Mouse (Mus musculus): ENCODE data around the gene Trim16. TPM values are rescaled to one million over a fixed set of nuclear protein-coding genes. Genes with fewer than 3 reads are reported as not detected.

Gene Trim16
- total and polyA plus RNA-seq, 2 experiments from 2014 or later: 4.8 to 4.9 TPM

DNA sequence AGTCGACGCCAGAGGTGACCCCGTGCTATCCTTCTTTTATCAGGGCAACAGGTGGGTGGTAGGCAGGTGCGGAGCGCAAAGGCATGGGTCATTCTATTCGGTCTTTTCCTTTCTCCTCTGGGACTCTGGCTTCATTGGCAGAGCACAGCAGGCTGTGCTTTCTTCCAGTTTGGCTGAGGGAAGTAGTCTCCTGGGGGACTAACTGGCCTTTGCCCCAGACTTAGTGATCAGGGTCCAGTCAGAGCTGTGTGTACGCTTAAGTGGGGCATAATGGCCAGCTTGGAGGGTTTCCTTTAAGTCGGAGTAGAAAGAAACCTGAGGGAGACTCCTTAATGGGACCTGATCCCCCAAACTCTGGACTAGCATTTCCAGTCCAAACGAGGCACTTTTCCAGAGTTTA, 53.4 kb downstream of the Trim16 start:
- WGBS: 76% methylated on average over 9 of the region's 9 CpGs
- Histone ChIP-seq H3K4me1 (ENCODE audit: insufficient read depth) (no peaks in the 10 kb centered on the region), H3K4me2 (ENCODE audit: low read depth) (no peak overlapping the region), H3K36me3 (ENCODE audit: insufficient read depth) (no peaks in the 10 kb centered on the region), H3K4me3 (ENCODE audit: low read depth, low read length) (no peak overlapping the region), H3K27ac (ENCODE audit: low read depth, low read length) (no peak overlapping the region), H3K27me3 (ENCODE audit: insufficient read depth, low read length) (no peaks in the 10 kb centered on the region), H3K9ac (no peak overlapping the region), H3K9me3 (ENCODE audit: low read length) (no peaks in the 10 kb centered on the region)
- ATAC-seq (no peak), DNase-seq (no peak)
- TF ChIP-seq CTCF (IDR thresholded peaks at IDR 0.05; ENCODE audit: low read depth): no peak

- H3K27me3 ChIP-seq (ENCODE audit: insufficient read depth, low read length): no peaks in the 10 kb centered on the region
- no peak overlapping the region for H3K27ac ChIP-seq (ENCODE audit: low read depth, low read length)
- ATAC-seq (no peak), DNase-seq (no peak)
- no peaks in the 10 kb centered on the region for H3K4me1 ChIP-seq (ENCODE audit: insufficient read depth)
- TF ChIP-seq CTCF (IDR thresholded peaks at IDR 0.05; ENCODE audit: low read depth): no peak
- no peaks in the 10 kb centered on the region for H3K9me3 ChIP-seq (ENCODE audit: low read length)
- no peak overlapping the region for H3K4me2 ChIP-seq (ENCODE audit: low read depth)
- no peaks in the 10 kb centered on the region for H3K36me3 ChIP-seq (ENCODE audit: insufficient read depth)
- WGBS: 76% methylated on average over 1 of the region's 1 CpGs
- H3K4me3 ChIP-seq (ENCODE audit: low read depth, low read length): no peak overlapping the region
- no peak overlapping the region for H3K9ac ChIP-seq
Measured at GRCm38 (mm10) chr11:62875696-62876095, 55.7 kb downstream of the Trim16 start.

DNA sequence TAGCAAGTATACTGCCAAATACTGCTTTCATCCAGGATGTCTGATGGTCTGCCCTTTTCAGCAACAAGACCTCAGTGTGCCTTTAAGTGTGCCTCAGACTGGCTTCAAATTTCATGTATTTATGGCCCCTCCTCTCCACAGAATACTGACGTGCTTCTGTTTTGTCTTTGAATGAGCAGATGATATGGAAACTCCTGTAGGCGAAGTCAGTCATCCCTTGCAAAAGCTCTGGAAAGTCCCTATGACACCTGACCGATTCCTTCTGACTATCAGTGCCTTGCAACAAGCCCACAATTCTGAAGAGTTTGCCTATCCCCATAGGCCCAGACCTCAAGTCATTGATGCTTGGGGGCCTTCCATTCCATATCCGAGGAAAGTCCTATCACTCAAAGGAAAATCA, 56.4 kb downstream of the Trim16 start:
- Histone ChIP-seq H3K4me2 (ENCODE audit: low read depth) (no peak overlapping the region), H3K27ac (ENCODE audit: low read depth, low read length) (no peak overlapping the region), H3K4me1 (ENCODE audit: insufficient read depth) (no peaks in the 10 kb centered on the region), H3K27me3 (ENCODE audit: insufficient read depth, low read length) (no peaks in the 10 kb centered on the region), H3K9me3 (ENCODE audit: low read length) (no peaks in the 10 kb centered on the region), H3K4me3 (ENCODE audit: low read depth, low read length) (no peak overlapping the region), H3K9ac (no peak overlapping the region), H3K36me3 (ENCODE audit: insufficient read depth) (no peaks in the 10 kb centered on the region)
- TF ChIP-seq CTCF (IDR thresholded peaks at IDR 0.05; ENCODE audit: low read depth): no peak
- DNase-seq (no peak), ATAC-seq (no peak)
- 89% methylated on average over 4 of the region's 4 CpGs for WGBS

DNA sequence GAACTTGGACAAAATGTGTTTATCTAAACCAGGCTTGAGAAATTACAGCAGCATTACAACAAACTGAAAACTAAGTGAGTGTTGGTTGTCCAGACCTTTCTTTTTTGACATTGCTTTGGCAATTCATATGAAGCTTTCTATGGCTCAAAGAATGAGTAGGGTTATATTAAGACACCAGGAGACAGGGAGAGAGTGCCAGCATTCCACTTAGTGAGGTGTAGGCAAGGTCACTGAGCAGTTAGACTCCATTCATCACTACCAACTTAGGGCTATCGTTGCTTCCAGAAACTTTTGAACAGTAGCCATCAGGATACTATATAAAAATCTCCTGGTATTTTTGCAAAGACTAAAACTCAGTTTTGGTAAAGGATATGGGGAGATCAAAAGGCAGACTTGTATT, 57.4 kb downstream of the Trim16 start:
- no peaks in the 10 kb centered on the region for H3K9me3 ChIP-seq (ENCODE audit: low read length)
- no peaks in the 10 kb centered on the region; the same call in 1 of the 2 replicates for H3K36me3 ChIP-seq (ENCODE audit: insufficient read depth)
- no peaks in the 10 kb centered on the region for H3K27me3 ChIP-seq (ENCODE audit: insufficient read depth, low read length)
- no peak overlapping the region for H3K4me2 ChIP-seq (ENCODE audit: low read depth)
- ATAC-seq (no peak), DNase-seq (no peak)
- WGBS: 93% methylated on average over 1 of the region's 1 CpGs
- no peaks in the 10 kb centered on the region for H3K4me1 ChIP-seq (ENCODE audit: insufficient read depth)
- H3K4me3 ChIP-seq (ENCODE audit: low read depth, low read length): no peak overlapping the region
- no peak overlapping the region for H3K9ac ChIP-seq
- no peak for TF ChIP-seq CTCF (IDR thresholded peaks at IDR 0.05; ENCODE audit: low read depth)
- no peak overlapping the region for H3K27ac ChIP-seq (ENCODE audit: low read depth, low read length)

DNA sequence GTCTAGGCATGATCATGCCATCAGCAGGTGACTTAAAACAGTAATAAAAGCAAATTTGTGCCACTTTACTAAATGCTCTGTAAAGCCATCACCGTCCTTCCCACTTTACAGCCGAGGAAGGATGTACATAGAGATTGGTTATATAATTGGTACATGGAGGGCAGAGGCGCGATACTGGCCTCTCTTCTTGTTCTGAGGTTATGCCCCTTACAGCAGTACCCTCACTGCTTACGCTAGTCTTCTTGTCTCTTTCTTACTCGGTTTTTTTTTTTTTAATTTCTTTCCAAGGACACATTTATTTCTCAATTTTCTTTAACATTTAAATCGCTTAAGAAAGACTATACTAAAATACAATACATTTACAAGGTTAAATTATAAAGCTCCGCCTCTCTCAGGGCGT, 58.7 kb downstream of the Trim16 start:
- DNase-seq (no peak), ATAC-seq (peak; percentile 1; the same call in 1 of the 2 replicates)
- TF ChIP-seq CTCF (IDR thresholded peaks at IDR 0.05; ENCODE audit: low read depth): no peak
- no peaks in the 10 kb centered on the region for H3K9me3 ChIP-seq (ENCODE audit: low read length)
- H3K36me3 ChIP-seq (ENCODE audit: insufficient read depth): no peaks in the 10 kb centered on the region; the same call in 1 of the 2 replicates
- H3K27ac ChIP-seq (ENCODE audit: low read depth, low read length): no peak overlapping the region
- H3K4me2 ChIP-seq (ENCODE audit: low read depth): peak overlapping the region; percentile 67
- H3K9ac ChIP-seq: 0 out of 2 replicates have a peak overlapping the region, but pooled peaks have one; percentile 73
- WGBS: 19% methylated on average over 9 of the region's 9 CpGs
- H3K4me1 ChIP-seq (ENCODE audit: insufficient read depth): no peaks in the 10 kb centered on the region
- no peaks in the 10 kb centered on the region for H3K27me3 ChIP-seq (ENCODE audit: insufficient read depth, low read length)
- H3K4me3 ChIP-seq (ENCODE audit: low read depth, low read length): peak overlapping the region; percentile 58

GRCm38 (mm10) chr11:62879220-62880048, 59.4 kb downstream of the Trim16 start, which contains the start of gene Tvp23b:
Gene Tvp23b, plus strand, starts transcription at chr11:62879455.
- ATAC-seq (peak; percentile 97), DNase-seq (peak; percentile 98)
- Histone ChIP-seq H3K9me3 (ENCODE audit: low read length) (no peaks in the 10 kb centered on the region), H3K4me3 (ENCODE audit: low read depth, low read length) (peak within 1 kb of the TSS; percentile 58), H3K4me1 (ENCODE audit: insufficient read depth) (no peaks in the 10 kb centered on the region), H3K4me2 (ENCODE audit: low read depth) (peak within 1 kb of the TSS; percentile 67), H3K9ac (peak within 1 kb of the TSS; percentile 73), H3K36me3 (ENCODE audit: insufficient read depth) (peaks cover under 1% of the 10 kb centered on the region; the same call in 1 of the 2 replicates), H3K27ac (ENCODE audit: low read depth, low read length) (peak within 1 kb of the TSS; percentile 83), H3K27me3 (ENCODE audit: insufficient read depth, low read length) (no peaks in the 10 kb centered on the region)
- TF ChIP-seq CTCF (IDR thresholded peaks at IDR 0.05; ENCODE audit: low read depth): 0 out of 2 replicates have a peak, but pooled peaks have one; percentile 13
- 3% methylated on average over 55 of the region's 55 CpGs for WGBS

- 90% methylated on average over 8 of the region's 8 CpGs for WGBS
- H3K4me3 ChIP-seq (ENCODE audit: low read depth, low read length): no peak overlapping the region
Measured at GRCm38 (mm10) chr11:62883407-62883806, 63.4 kb downstream of the Trim16 start.

More at GRCm38 (mm10) chr11:62883407-62883806, 63.4 kb downstream of the Trim16 start:
- no peak for TF ChIP-seq CTCF (IDR thresholded peaks at IDR 0.05; ENCODE audit: low read depth)
- Histone ChIP-seq H3K4me1 (ENCODE audit: insufficient read depth) (no peaks in the 10 kb centered on the region), H3K36me3 (ENCODE audit: insufficient read depth) (peaks cover 21% of the 10 kb centered on the region), H3K9me3 (ENCODE audit: low read length) (no peaks in the 10 kb centered on the region), H3K27me3 (ENCODE audit: insufficient read depth, low read length) (no peaks in the 10 kb centered on the region), H3K4me2 (ENCODE audit: low read depth) (no peak overlapping the region), H3K27ac (ENCODE audit: low read depth, low read length) (no peak overlapping the region), H3K9ac (no peak overlapping the region)
- DNase-seq (no peak), ATAC-seq (no peak)
